Mouse (Mus musculus) heart, embryonic 11.5 days (tissue): ENCODE measurements around the gene Arid1b. TPM values are rescaled to one million over a fixed set of nuclear protein-coding genes. Genes with fewer than 3 reads are reported as not detected.

Experiments used
- ATAC-seq: fragments of 200-750 bp; cut with Nextera tagmentation; replicated peaks from 2 replicates; pipeline ENCODE4 v1.8.0; 2017; ENCODE audit warnings: moderate library complexity; ENCODE audit not compliant: insufficient number of reproducible peaks, low FRiP score, low TSS enrichment
- H3K27ac ChIP-seq: fragments of 300-500 bp; sonication (generic); 2 replicates; pipeline ENCODE4 v1.5.1; 2014; ENCODE audit warnings: mild to moderate bottlenecking, low read depth, low read length
- H3K27me3 ChIP-seq: fragments of 300-500 bp; sonication (generic); 2 replicates; pipeline ENCODE4 v1.6.1; 2014; ENCODE audit warnings: mild to moderate bottlenecking, low read length, mixed read lengths; ENCODE audit not compliant: control insufficient read depth, insufficient read depth
- H3K36me3 ChIP-seq: fragments of 300-500 bp; sonication (generic); 2 replicates; pipeline ENCODE4 v1.6.1; 2014; ENCODE audit warnings: mild to moderate bottlenecking, low read length, moderate library complexity, mixed read lengths; ENCODE audit not compliant: control insufficient read depth, insufficient read depth
- H3K4me1 ChIP-seq: fragments of 300-500 bp; sonication (generic); 2 replicates; pipeline ENCODE4 v1.6.1; 2014; ENCODE audit warnings: low read length; ENCODE audit not compliant: control insufficient read depth, insufficient read depth
- H3K4me2 ChIP-seq: fragments of 300-500 bp; sonication (generic); 2 replicates; pipeline ENCODE4 v1.6.1; 2014; ENCODE audit warnings: mild to moderate bottlenecking, moderate library complexity
- H3K4me3 ChIP-seq: fragments of 300-500 bp; sonication (generic); 2 replicates; pipeline ENCODE4 v1.5.1; 2014; ENCODE audit warnings: low read depth, low read length
- H3K9ac ChIP-seq: fragments of 300-500 bp; sonication (generic); 2 replicates; pipeline ENCODE4 v1.6.1; 2014; ENCODE audit warnings: mild to moderate bottlenecking, low read depth, low read length, moderate library complexity
- H3K9me3 ChIP-seq: fragments of 300-500 bp; sonication (generic); replicated peaks from 2 replicates; pipeline ENCODE4 v1.6.1; 2016; ENCODE audit warnings: low read length; ENCODE audit not compliant: control insufficient read depth
- WGBS: fragments of 180-500 bp; shearing (Covaris S2); extraction: QIAGEN DNeasy Blood & Tissue Kit; methylation state at CpG from one replicate; pipeline ENCODE4 v1.1.7; 2014; ENCODE audit not compliant: insufficient replicate concordance; 5-methylcytosine and 5-hydroxymethylcytosine counted together
- polyA plus RNA-seq: library from polyadenylated mRNA; unstranded; fragments of >200 nt; fragmentation: Nextera tagmentation; extraction: Ambion mirVana; gene quantifications from 2 replicates; pipeline ENCODE4 v1.2.1, GENCODE M21; 2014

Gene Arid1b
- polyA plus RNA-seq, 1 experiment from 2014 or later: 8.2 TPM

DNA sequence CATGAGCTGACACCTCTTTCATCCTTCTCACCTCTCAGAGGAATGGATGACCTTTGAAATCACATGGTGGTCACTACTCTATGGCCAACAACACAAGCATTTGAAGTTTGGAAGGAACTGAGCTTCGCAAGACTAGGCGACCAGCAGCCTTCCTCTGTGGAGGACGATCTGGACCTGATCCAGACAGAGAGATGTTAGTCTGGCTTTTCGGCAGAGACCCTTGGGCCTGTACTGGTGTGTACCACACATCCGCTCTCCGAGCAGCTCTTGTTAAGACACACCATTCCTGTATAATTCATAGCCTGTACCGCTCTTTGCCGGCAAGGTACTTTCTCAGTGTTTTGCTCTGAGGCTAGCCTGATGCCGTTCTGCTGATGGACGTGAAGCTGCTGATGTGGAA, 303.9 kb downstream of the Arid1b start:
- 89% methylated on average over 10 of the region's 10 CpGs for WGBS
- Histone ChIP-seq H3K4me2 (no peak overlapping the region), H3K36me3 (no peaks in the 10 kb centered on the region), H3K4me3 (no peak overlapping the region), H3K27me3 (no peaks in the 10 kb centered on the region), H3K9me3 (no peaks in the 10 kb centered on the region), H3K4me1 (peaks cover 5% of the 10 kb centered on the region; the same call in 1 of the 2 replicates), H3K9ac (no peak overlapping the region), H3K27ac (no peak overlapping the region)
- ATAC-seq: no peak

DNA sequence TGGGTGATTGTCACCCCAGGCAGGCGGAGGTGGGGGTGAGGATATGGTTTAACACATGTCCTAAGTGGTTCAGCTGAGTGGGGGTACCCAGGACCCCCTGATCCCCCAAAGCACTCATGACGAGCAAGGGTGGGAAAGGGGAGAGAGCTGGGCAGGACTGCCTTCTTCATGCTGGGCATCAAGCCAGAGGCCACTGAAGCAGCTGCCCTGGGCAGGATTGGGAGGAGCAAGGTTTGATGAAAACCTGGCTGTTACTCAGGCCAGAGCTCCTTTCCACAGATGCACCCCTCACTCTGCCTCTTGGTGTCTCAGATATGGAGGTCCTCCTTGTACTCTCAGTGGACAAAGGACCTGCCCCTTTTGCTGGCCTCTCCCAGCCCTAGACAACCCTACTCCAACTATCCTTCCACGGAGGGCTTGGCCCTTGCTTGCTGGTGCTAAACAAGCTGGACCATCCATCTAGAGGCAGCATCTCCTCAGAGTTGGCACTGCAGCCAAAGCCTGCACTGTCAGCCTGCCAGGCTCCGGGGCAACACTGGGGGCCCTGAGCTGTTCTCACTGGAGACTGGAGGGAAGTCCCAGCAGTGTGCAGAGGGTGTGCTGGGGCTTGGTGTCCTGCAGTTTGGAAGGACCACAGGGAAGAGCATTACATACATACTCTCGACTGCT, 304.9 kb downstream of the Arid1b start:
- Histone ChIP-seq H3K4me1 (peaks cover 5% of the 10 kb centered on the region; the same call in 1 of the 2 replicates), H3K4me2 (no peak overlapping the region), H3K27me3 (no peaks in the 10 kb centered on the region), H3K9me3 (no peaks in the 10 kb centered on the region), H3K4me3 (no peak overlapping the region), H3K27ac (no peak overlapping the region), H3K36me3 (no peaks in the 10 kb centered on the region), H3K9ac (no peak overlapping the region)
- no peak for ATAC-seq
- 76% methylated on average over 5 of the region's 5 CpGs for WGBS

DNA sequence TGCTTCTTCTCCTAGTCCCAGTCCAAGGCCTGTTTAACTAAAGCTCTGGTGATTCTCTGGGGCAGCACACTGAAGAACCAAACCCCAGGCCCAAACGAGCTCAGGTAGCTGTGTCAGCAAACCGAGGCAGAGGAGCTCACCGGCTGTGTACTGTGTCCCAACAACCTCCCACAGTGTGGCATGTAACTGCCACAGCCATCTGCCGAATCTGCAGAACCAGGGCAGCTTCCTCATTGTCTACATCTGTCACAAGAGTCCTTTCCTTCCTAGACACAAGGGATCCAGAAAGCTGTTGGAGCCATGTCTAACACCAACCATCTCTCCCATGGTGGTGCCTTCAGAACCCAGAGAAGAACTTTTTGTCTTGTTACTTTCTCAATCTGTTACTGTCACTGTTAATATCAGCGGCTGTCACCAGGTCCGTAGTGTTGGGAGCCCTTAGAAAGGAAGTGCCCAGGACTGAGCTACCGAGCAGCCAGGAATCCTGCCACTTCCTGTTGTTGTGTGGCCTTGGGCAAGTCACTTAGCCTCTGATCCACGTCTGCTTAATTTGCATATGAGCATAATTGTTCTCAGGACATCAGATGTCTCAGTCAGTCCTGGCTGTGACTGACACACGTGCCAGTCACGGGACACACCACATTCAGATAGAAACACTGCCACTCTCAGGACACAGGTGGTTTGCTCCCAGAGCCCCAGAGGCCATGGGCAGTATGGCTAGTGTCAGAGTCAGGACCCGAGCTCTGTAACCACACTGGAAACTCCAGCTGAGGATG, 309.0 kb downstream of the Arid1b start:
- ATAC-seq: no peak
- 68% methylated on average over 11 of the region's 11 CpGs for WGBS
- Histone ChIP-seq H3K4me1 (peaks cover 5% of the 10 kb centered on the region; the same call in 1 of the 2 replicates), H3K9ac (no peak overlapping the region), H3K9me3 (no peaks in the 10 kb centered on the region), H3K27me3 (no peaks in the 10 kb centered on the region), H3K36me3 (peaks cover 11% of the 10 kb centered on the region), H3K4me2 (no peak overlapping the region), H3K27ac (no peak overlapping the region), H3K4me3 (no peak overlapping the region)

DNA sequence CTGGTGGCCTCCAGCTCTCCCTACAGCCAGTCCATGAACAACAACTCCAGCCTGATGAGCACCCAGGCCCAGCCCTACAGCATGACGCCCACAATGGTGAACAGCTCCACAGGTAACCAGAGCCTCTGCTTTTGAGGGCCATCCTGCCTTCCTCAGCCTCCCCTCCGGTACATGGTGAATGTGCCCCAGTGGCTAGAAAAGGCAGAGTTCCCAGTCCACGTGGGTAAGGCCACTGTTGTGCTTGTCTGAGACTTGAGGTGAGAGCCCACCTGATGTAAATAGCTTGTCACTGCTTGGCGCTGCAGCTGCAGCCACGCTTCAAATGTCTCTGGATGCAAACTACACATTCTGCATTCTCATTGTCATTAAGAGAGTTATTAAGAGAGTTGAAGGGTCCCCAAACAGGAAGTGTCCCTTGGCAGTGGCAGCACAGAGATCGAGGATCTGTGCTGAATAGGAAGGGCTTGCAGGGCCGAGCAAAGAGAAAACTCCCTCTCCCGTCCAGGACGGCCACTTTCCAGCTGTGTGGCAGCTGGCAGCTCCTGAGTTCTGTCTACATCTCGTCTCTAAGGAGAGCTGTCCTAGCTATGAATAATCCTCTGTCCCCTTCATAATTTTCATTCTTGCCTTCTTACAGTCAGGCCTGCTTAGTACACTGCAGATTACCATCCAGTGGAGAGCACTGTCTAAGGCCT, 311.8 kb downstream of the Arid1b start:
- Histone ChIP-seq H3K4me3 (no peak overlapping the region), H3K4me1 (peaks cover 6% of the 10 kb centered on the region; the same call in 1 of the 2 replicates), H3K9ac (no peak overlapping the region), H3K27ac (no peak overlapping the region), H3K9me3 (no peaks in the 10 kb centered on the region), H3K27me3 (no peaks in the 10 kb centered on the region), H3K4me2 (no peak overlapping the region), H3K36me3 (peaks cover 11% of the 10 kb centered on the region)
- ATAC-seq: no peak
- 82% methylated on average over 10 of the region's 10 CpGs for WGBS

DNA sequence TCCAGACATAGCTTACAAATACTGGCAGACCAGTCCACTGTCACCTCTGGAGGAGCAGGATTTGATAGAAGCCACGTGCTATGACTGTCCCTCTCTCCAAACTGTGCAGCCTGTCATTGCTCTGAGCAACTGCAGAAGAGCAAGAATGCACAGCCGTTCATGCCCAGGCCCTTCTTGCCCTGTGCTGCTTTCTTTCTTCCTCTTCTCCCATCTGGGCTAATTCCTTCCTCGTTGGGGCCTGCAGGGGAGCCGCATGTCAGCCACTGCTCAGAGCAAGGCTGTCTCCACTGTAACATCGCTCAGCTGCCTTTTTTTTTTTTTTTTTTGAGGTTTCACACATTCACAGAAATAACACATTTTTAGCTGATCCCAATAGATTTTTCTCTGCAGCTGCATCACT, 315.8 kb downstream of the Arid1b start:
- Histone ChIP-seq H3K4me1 (peaks cover 6% of the 10 kb centered on the region; the same call in 1 of the 2 replicates), H3K36me3 (peaks cover 11% of the 10 kb centered on the region), H3K27me3 (no peaks in the 10 kb centered on the region), H3K4me2 (no peak overlapping the region), H3K9me3 (no peaks in the 10 kb centered on the region), H3K4me3 (no peak overlapping the region), H3K9ac (no peak overlapping the region), H3K27ac (no peak overlapping the region)
- no peak for ATAC-seq
- 32% methylated on average over 5 of the region's 5 CpGs for WGBS

DNA sequence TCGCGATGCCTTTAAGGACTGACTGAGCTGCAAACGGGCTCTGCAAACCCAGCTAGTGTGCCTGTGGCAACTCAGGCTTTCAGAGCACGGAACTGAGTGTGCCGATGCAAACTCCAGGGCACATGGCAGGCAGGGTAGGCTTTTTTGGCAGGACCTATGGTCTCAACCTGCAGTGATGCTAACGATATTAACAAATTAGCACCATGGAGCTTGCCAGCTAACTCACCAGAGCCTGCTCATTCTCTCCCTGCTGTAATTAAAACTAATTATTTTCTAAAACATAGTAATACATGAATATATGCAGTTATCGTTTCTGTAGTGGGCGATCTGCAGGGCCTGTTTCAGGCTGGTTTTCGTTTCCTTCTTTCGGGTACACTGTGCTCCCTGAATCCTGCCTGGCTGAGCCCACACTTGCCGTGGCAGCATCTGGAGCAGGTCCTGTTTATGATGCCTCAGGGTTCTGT, 316.3 kb downstream of the Arid1b start:
- no peaks in the 10 kb centered on the region for H3K27me3 ChIP-seq
- H3K4me2 ChIP-seq: no peak overlapping the region
- no peak for ATAC-seq
- no peak overlapping the region for H3K9ac ChIP-seq
- no peak overlapping the region for H3K27ac ChIP-seq
- WGBS: 83% methylated on average over 11 of the region's 11 CpGs
- peaks cover 10% of the 10 kb centered on the region for H3K36me3 ChIP-seq
- no peak overlapping the region for H3K4me3 ChIP-seq
- peaks cover 6% of the 10 kb centered on the region; the same call in 1 of the 2 replicates for H3K4me1 ChIP-seq
- H3K9me3 ChIP-seq: no peaks in the 10 kb centered on the region

DNA sequence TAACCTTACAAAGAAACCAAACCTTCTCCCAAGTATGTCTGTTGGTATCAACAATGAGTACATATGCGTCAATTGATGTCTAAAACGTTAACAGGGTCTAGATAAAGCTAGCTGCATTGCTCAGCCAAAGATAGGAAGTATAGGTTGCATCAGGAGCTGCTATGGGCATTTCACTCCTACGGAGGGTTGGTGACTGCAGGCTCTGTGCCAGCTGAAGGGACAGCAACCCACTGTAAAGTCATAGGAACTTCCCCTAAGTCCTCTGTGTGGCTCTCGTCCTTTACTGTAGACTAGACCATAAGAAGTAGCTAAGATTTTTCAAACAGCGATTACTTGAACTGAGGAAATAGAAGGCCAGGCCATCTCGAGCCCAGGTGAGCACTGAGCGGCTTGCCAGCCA, 316.9 kb downstream of the Arid1b start:
- no peaks in the 10 kb centered on the region for H3K27me3 ChIP-seq
- no peak overlapping the region for H3K9ac ChIP-seq
- H3K27ac ChIP-seq: no peak overlapping the region
- 82% methylated on average over 7 of the region's 7 CpGs for WGBS
- H3K4me3 ChIP-seq: no peak overlapping the region
- no peak for ATAC-seq
- no peak overlapping the region for H3K4me2 ChIP-seq
- H3K9me3 ChIP-seq: no peaks in the 10 kb centered on the region
- peaks cover 6% of the 10 kb centered on the region; the same call in 1 of the 2 replicates for H3K4me1 ChIP-seq
- peaks cover 9% of the 10 kb centered on the region for H3K36me3 ChIP-seq

DNA sequence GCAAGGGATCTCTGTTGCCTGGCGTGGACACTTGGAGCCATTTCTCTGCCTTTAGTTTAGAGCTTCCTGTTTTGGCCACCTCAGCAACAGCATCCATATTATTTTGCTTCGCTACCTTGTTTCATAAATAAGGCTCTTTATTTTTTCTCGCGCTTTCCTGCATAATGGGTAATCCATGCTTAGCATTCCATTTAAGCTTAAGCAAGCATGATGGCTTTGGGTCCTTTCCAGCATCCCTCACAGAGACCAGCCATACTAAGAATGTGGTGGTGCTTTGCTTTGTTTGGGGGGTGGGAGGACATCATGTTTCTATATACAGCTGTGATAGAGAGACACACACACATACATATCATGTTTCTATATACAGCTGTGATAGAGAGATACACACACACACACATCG, 318.2 kb downstream of the Arid1b start:
- Histone ChIP-seq H3K4me1 (peaks cover 6% of the 10 kb centered on the region; the same call in 1 of the 2 replicates), H3K9ac (no peak overlapping the region), H3K4me2 (no peak overlapping the region), H3K36me3 (peaks cover 6% of the 10 kb centered on the region), H3K4me3 (no peak overlapping the region), H3K27ac (no peak overlapping the region), H3K9me3 (no peaks in the 10 kb centered on the region), H3K27me3 (no peaks in the 10 kb centered on the region)
- WGBS: 92% methylated on average over 5 of the region's 5 CpGs
- ATAC-seq: no peak
